Mouse (Mus musculus) 3T3-L1 (cell line): Measurements from ENCODE around the gene Bcl2l10.
A peak's percentile ranks its signal among the peaks of the same experiment; 100 is the strongest.
"Not testable (repeated sequence)": the region's sequence is repeated elsewhere in the genome, so short reads cannot be mapped to it uniquely, and the experiment has no call there.

ENCODE experiments used
- DNase-seq: peaks from one replicate; pipeline ENCODE4 v3.0.0-alpha.2; 2015; ENCODE audit warnings: low read depth, low spot score

Bcl2l10 gene

DNA sequence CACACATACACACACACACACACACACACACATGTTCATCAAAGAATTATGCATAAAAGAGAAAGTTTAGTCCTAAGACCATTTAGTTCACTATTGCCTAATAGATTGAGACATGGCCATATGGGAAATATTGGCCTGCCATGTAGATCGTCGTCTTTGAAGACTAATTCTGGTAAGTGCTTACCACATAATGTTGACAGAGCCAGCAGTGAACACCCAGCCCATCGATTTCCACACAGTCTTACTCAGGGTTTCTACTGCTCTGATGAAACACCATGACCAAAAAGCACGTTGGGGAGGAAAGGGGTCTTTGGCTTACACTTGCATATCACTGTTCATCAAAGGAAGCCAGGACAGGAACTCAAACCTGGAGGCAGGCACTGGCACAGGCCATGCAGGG, 5.1 kb upstream of the Bcl2l10 start:
- no peak for DNase-seq

DNA sequence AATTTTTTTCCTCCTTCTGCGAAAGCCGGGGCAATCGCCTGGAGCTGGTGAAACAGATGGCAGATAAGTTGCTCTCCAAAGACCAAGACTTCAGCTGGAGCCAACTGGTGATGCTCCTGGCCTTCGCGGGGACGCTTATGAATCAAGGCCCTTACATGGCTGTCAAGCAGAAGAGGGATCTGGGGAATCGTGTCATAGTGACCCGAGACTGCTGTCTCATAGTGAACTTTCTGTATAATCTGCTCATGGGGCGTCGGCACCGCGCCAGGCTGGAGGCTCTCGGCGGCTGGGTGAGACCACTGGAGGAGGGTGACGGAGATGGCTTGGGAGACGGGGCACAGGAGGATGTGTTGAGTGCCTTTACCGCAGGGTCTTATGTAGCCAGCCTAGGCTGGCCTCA, 508 bp downstream of the Bcl2l10 start:
- no peak for DNase-seq

DNA sequence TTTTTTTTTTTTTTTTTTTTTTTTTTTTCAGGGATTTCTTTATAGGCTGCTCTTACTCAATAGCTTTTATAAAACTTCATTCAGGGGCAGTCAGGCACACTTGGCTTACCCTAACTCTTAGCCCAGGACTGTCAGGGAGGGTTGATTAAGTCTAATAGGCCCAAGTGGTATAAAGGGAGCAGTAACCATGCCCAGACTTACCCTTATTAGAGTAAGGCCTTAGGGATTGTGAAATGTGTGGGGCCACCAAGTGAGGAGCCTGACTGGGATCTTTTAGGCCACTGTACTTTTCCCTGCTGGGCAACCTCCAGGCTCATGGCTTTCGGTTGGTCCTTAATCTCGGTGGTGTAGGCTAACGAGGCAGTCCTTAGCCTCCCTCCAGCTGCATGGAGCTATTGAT, 1.1 kb downstream of the Bcl2l10 start:
- no peak for DNase-seq

DNA sequence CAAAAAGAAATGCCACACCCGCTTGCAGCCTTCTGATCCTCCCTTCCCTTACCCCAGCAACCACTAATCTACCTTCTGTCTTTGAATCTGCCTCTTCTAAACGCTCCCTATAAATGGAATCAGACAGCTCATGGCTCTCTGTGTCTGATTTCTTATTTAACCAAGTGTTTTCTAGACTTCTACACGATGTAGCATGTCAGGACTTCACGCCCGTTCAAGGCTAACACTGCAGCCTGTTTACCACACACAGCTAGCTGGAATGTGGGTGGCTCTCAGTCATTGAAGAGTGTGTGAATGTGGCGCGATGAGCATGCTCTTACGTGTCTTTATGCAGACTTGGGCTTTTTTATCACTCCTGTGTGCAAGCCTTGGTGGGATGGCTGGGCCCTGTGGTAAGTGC, 5.5 kb downstream of the Bcl2l10 start:
- no peak for DNase-seq

DNA sequence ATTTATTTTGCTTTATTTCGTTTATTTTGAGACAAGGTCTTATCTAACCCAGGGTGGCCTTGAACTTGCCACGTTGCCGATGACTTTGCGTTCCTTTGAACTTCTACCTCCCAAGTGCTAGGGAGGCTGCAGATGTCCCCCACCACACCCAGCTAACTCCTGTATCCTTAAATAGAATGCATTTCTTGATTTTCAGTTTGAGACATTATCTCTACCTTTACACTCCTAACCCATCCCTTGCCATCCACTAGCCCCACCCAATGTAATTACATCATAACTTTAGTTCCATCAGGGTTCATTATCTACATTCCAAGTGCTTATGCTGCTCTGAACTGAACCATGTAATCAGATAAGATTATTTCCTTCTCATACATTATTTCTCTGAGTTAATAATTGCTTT, 8.2 kb downstream of the Bcl2l10 start:
- DNase-seq = no peak

DNA sequence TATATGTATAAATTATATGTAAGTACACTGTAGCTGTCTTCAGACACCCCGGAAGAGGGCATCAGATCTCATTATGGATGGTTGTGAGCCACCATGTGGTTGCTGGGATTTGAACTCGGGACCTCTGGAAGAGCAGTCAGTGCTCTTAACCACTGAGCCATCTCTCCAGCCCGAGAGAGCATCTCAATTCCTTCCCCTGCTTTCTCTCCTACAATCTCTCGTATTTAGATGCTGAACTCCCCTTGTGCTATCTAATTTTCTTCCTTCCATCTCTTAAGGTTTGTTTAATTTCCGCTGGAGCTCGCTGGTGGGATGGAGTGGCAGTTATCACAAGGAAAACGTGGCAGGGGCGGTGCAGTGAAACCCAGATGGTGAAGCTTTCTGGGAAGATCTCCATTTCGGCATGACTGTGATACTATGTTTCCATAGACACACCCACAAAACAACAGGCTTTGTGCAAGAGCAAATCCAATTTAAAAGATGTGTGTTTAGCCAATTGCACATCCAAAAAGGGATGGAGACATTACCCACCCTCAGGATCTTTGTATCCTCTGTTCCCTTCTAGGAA, 9.6 kb downstream of the Bcl2l10 start:
- DNase-seq = no peak

DNA sequence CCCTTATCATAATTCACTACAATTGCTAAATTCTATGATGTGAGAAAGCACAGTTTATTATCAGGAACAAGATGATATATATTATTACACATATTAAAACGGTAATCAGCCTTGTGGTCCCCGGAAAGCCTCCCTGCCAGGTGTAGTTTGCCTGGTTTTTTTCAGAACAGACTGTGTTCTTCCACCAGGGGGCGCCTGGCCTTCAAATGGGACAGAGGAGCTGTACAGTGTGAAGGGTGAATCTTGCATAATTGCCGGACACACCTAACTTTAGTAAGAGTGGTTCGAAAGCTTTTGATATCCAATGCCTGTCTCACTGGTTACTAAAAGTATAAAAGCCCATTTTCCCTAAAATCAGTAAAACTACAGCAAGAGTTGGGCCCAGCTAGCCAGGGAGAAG, 14.1 kb downstream of the Bcl2l10 start:
- peak; percentile 78 for DNase-seq

GRCm38 (mm10) chr9:75362201-75362600, 14.6 kb downstream of the Bcl2l10 start:
- no peak for DNase-seq

DNA sequence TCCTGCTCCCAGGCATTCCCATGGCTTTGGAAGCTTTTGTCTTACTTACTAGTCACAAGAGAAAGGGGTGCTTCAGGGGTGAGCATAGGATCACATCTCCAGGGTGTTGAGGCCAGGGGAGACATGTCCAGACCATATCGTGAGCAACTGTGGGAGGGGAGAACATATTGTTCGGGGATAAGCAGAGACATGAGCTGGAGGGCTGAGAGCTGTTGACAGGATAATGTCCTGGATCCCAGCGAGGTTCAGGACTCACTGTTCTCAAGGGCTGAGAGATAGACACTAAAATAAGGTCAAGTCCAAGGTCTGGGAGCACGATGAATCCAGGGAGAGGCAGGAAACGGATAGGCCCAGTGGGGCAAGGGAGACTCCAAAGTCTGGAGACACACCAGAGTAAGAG, 15.4 kb downstream of the Bcl2l10 start:
- no peak for DNase-seq

DNA sequence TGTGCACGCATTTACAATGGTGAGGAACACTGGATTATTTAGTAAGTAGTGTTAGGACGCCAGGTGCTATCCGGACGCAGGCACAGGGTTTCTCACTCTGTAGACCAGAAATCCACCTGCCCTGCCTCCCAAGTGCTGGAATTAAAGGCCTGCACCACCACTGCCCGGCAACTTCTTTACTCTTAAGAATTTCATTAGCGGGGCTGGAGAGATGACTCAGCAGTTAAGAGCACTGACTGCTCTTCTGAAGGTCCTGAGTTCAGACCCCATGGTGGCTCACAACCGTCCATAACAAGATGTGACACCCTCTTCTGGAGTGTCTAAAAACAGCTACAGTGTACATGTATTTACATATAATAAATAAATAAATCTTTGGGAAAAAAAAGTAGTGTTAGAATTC, 16.1 kb downstream of the Bcl2l10 start:
- DNase-seq = not testable (repeated sequence)

DNA sequence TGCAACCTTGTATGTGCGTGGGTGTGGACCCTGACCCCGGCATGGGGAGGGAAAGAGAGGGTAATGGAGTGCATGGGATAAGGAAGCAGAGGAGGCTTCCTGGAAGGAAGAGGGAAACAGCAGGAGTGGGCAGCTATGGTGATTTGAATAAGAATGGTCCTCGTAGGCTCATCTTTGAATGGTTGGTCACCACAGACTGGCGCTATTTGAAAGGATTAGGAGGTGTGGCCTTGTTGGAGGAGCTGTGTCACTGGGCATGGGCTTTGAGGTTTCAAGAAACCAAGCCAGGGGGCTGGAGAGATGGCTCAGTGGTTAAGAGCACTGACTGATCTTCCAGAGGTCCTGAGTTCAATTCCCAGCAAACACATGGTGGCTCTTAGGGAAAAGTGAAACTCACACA, 17.6 kb downstream of the Bcl2l10 start:
- no peak for DNase-seq

DNA sequence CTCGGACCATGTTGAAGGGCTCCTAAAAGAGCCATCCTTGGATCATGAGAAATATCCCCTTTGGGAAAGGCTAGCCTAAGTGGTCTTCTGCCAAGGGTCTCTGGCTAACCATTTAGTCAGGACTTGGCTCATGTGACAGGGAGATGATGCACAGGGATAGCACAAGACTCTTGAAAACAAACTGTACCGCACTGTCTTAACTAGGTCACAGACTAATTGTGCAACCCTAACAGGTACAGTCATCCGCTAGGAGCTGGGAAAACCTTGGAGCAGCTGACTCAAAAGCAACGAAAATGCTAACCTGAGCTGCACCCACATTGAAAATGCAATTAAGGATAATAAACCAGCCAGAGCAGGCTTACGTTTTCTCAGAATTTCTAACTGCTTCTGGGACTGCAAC, 18.6 kb downstream of the Bcl2l10 start:
- DNase-seq = no peak

- DNase-seq = no peak
Observed at GRCm38 (mm10) chr9:75368779-75369178, 21.2 kb downstream of the Bcl2l10 start.

DNA sequence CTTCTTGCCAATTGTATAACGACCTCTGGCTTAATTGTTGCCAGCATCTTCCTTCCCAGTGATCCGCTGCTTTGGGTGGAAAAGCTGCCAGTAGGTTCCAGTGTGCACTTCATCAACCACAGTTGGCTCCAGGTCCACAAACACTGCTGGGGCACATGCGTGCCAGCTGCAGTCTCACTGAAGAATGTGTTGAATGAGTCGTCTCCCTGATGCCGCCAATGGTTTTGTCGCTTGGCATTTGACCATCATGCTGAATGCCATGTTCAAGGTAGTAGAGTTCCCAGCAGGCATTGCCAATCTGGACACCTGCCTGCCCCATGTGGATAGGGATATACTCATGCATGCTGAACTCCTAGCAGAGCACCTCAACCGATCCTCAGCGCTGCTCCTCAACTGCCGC, 28.0 kb downstream of the Bcl2l10 start:
- DNase-seq = no peak

- no peak for DNase-seq
Observed at GRCm38 (mm10) chr9:75376428-75376827, 28.9 kb downstream of the Bcl2l10 start.

DNA sequence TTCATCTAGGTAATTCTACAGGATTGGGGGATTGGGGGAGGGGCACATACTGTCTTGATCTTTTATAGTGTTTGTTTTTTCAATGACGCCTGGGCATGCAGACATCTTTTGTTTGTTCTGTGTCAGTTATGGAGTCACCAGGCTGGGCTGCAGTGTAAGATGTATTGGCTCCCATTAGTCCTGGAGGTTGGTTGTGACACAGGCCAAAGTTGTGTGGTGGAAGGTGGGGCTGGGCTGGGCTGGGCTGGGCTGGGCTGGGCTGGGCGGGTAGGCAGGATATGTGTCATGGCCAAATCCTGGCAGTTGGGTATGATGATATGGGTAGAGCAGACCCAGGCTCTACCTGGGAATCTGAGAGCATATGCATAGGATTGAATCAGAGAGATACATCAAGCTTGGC, 31.2 kb downstream of the Bcl2l10 start:
- DNase-seq = no peak

DNA sequence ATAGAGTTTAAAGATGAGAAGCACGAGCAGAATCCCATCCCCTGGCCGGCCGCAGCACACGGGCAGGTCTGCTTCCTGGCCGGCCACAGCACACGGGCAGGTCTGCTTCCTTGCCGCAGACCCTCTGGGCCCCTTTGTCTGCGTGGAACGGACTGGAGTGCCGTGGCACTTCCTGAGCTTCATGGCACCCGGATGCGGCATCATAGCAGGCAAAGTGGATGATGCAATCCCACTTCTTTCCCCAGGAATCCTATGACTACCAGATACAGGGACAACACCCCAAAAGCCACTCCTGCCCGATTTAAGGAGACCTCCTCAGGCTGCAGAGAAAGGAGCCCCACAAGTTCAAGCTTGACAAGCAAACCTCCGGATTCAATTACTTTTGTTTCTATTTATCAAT, 35.3 kb downstream of the Bcl2l10 start:
- no peak for DNase-seq

DNA sequence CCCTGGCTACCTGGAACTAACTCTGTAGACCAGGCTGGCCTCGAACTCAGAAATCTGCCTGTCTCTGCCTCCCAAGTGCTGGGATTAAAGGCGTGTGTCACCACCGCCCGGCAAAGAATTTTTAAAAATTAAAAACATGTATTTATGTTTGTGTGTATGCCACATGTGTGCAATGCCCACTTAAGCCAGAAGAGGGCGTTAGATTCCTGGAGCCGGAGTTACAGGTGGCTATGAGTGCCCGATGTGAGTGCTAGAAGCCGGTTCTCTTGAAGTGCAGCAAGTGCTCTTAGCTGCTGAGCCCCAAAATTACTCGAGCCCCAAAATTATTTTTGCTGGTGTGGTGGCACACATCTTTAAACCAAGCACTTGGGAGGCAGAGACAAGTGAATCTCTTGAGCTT, 36.2 kb downstream of the Bcl2l10 start:
- DNase-seq = no peak

DNA sequence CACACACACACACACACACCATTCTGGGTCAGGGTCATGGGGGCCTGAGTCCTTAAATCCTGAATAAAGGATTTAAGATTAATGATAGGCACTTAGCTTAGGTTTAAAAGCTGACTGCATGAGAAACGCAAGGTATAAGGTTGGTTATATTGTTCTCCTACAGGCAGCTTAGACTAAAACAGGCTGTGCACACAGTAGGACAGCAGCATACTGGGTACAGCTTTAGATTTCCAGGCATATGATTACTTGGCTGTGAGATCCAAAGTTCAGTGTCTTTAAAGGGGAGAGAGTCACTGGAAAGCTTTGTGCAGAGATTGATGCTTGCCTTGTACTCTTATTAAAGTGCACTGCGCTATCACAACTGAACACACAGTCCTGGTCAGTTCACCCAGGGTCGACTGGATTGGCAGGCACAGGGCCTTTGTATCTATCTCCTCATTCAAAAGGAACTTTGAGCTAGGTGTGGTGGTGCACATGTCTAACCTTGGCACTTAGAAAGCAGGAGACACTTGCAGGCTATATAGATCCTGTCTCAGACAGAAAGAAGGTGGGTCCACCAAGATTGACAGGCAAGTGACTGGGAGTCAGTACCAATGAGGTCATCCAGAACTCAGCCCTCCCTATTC, 36.9 kb downstream of the Bcl2l10 start:
- DNase-seq = no peak

- no peak for DNase-seq
Observed at GRCm38 (mm10) chr9:75385218-75385974, 37.8 kb downstream of the Bcl2l10 start.

GRCm38 (mm10) chr9:75393251-75393650, 45.7 kb downstream of the Bcl2l10 start:
- no peak for DNase-seq

DNA sequence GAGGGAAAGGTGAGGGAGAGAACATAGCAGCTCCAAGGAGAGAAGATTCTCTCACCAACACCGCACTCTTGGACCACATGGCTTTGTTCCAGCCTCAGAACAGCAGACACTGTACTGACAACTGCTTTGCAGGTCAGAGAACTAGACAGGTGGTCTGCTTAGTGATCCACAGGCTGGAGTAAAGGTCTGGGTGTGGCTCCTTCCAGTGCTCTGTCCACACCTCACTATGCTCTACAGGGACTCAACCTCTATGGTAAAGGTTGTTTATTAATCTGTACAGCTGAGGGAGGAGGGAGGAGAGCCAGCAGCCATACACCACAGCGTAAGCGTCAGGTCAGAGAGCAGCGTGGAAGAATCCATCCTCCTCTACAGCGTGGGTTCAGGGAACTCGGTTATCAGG, 48.4 kb downstream of the Bcl2l10 start:
- no peak for DNase-seq

DNA sequence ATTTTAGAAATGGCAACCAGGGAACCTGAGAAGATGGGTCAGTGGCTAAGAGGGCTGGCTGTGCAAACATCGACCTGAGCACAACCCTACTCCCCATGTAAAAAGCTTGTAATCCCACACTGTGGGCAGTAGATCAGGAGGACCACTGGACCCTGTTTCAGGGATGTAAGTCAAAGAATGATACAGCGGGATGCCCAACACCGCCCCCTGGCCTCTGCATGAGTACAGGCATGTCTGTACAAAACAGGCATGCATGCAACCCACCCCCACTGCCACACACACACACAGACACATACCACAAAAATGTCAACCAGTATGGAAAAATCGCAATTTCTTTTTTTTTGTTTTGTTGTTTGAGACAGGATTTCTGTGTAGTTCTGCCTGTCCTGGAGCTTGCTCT, 51.5 kb downstream of the Bcl2l10 start:
- no peak for DNase-seq
